Mouse (Mus musculus): ENCODE measurements around the gene Fam180a. TPM values are rescaled to one million over a fixed set of nuclear protein-coding genes. Genes with fewer than 3 reads are reported as not detected.
A peak's percentile ranks its signal among the peaks of the same experiment; 100 is the strongest.

The Fam180a gene
- polyA plus RNA-seq, 1 experiment from 2014 or later: not detected

- ATAC-seq (ENCODE audit: low FRiP score): peak; percentile 53; the same call in 1 of the 2 replicates
- Histone ChIP-seq H3K4me3 (ENCODE audit: low read depth, low read length) (no peak overlapping the region), H3K27me3 (ENCODE audit: control insufficient read depth, insufficient read depth, low read length) (no peaks in the 10 kb centered on the region), H3K27ac (ENCODE audit: low read depth, low read length) (no peak overlapping the region), H3K9me3 (ENCODE audit: control insufficient read depth, low read length) (no peaks in the 10 kb centered on the region), H3K36me3 (ENCODE audit: control insufficient read depth, insufficient read depth, low read length) (no peaks in the 10 kb centered on the region), H3K9ac (ENCODE audit: low read depth, low read length) (no peak overlapping the region), H3K4me1 (replicated peaks; ENCODE audit: control insufficient read depth, insufficient read depth, low read length) (0 out of 2 replicates have a peak, but pooled peaks cover 2% of the 10 kb centered on the region), H3K4me2 (replicated peaks; ENCODE audit: low read depth, low read length) (no peak overlapping the region)
- peak; percentile 8 for DNase-seq (ENCODE audit: low spot score)
- WGBS: 80% methylated on average over 11 of the region's 11 CpGs
Observed at GRCm38 (mm10) chr6:35288114-35288761, 37.7 kb downstream of the Fam180a start.

- Histone ChIP-seq H3K4me3 (ENCODE audit: low read depth, low read length) (no peak overlapping the region), H3K9me3 (ENCODE audit: control insufficient read depth, low read length) (no peaks in the 10 kb centered on the region), H3K4me2 (replicated peaks; ENCODE audit: low read depth, low read length) (no peak overlapping the region), H3K27ac (ENCODE audit: low read depth, low read length) (no peak overlapping the region), H3K4me1 (replicated peaks; ENCODE audit: control insufficient read depth, insufficient read depth, low read length) (no peaks in the 10 kb centered on the region), H3K9ac (ENCODE audit: low read depth, low read length) (no peak overlapping the region), H3K27me3 (ENCODE audit: control insufficient read depth, insufficient read depth, low read length) (no peaks in the 10 kb centered on the region), H3K36me3 (ENCODE audit: control insufficient read depth, insufficient read depth, low read length) (no peaks in the 10 kb centered on the region)
- 83% methylated on average over 10 of the region's 10 CpGs for WGBS
- DNase-seq (ENCODE audit: low spot score) (no peak), ATAC-seq (ENCODE audit: low FRiP score) (no peak)
Observed at GRCm38 (mm10) chr6:35279306-35279705, 46.6 kb downstream of the Fam180a start.

- no peaks in the 10 kb centered on the region for H3K4me1 ChIP-seq (replicated peaks; ENCODE audit: control insufficient read depth, insufficient read depth, low read length)
- H3K4me3 ChIP-seq (ENCODE audit: low read depth, low read length): no peak overlapping the region
- no peaks in the 10 kb centered on the region for H3K9me3 ChIP-seq (ENCODE audit: control insufficient read depth, low read length)
- H3K27me3 ChIP-seq (ENCODE audit: control insufficient read depth, insufficient read depth, low read length): no peaks in the 10 kb centered on the region
- H3K36me3 ChIP-seq (ENCODE audit: control insufficient read depth, insufficient read depth, low read length): no peaks in the 10 kb centered on the region
- no peak overlapping the region for H3K4me2 ChIP-seq (replicated peaks; ENCODE audit: low read depth, low read length)
- no peak for DNase-seq (ENCODE audit: low spot score)
- H3K9ac ChIP-seq (ENCODE audit: low read depth, low read length): no peak overlapping the region
- ATAC-seq (ENCODE audit: low FRiP score): no peak
- H3K27ac ChIP-seq (ENCODE audit: low read depth, low read length): no peak overlapping the region
- WGBS: 67% methylated on average over 10 of the region's 10 CpGs
Observed at GRCm38 (mm10) chr6:35277903-35278587, 47.9 kb downstream of the Fam180a start.

- DNase-seq (ENCODE audit: low spot score) (no peak), ATAC-seq (ENCODE audit: low FRiP score) (no peak)
- no peaks in the 10 kb centered on the region for H3K4me1 ChIP-seq (replicated peaks; ENCODE audit: control insufficient read depth, insufficient read depth, low read length)
- no peak overlapping the region for H3K27ac ChIP-seq (ENCODE audit: low read depth, low read length)
- H3K4me3 ChIP-seq (ENCODE audit: low read depth, low read length): no peak overlapping the region
- H3K9me3 ChIP-seq (ENCODE audit: control insufficient read depth, low read length): no peaks in the 10 kb centered on the region
- H3K9ac ChIP-seq (ENCODE audit: low read depth, low read length): no peak overlapping the region
- no peak overlapping the region for H3K4me2 ChIP-seq (replicated peaks; ENCODE audit: low read depth, low read length)
- no peaks in the 10 kb centered on the region for H3K27me3 ChIP-seq (ENCODE audit: control insufficient read depth, insufficient read depth, low read length)
- no peaks in the 10 kb centered on the region for H3K36me3 ChIP-seq (ENCODE audit: control insufficient read depth, insufficient read depth, low read length)
- WGBS: 78% methylated on average over 11 of the region's 11 CpGs
Observed at GRCm38 (mm10) chr6:35273391-35274082, 52.4 kb downstream of the Fam180a start.

DNA sequence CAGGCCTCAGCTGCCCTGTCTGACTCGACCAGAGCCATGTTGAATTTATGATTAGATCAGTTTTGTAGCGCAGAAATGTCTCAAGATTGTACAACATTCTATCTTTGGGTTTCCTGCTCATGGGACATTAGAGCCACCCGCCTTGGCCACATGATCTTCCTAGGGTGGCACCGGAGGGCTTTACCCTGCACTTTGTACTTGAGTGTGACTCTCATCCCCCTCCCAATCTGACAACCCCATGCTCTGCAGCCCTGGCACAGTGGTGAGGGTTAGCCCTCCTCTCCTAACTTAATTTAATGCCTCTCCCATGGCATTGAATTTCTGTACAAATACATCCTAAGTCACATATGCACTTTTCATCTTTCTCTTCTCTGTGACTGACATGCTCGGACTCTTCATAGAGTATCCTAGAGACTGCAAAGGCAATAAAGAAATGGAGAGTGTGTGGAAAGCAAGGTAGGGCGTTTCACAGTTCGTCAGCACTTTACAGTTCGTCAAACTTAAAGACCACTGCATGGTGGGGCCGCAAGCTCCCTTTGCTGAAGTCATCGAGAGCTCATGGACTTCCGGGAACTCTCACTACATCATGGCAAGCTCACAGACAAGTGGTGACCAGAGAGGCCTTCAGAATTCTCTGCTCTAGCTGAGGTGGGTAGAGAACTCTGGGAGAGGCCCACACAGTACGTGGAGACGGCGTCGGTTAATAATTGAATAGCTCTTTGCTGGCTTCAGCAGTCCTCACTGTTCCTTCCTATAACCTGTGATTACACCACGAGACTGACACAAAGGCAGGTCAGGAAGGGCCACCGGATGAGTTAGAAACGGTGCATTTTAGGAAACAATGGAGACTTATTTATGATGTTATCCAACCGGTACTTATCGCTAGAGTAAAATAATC lies 53.8 kb downstream of the Fam180a start:
- no peaks in the 10 kb centered on the region for H3K36me3 ChIP-seq (ENCODE audit: control insufficient read depth, insufficient read depth, low read length)
- ATAC-seq (ENCODE audit: low FRiP score): no peak
- H3K27me3 ChIP-seq (ENCODE audit: control insufficient read depth, insufficient read depth, low read length): no peaks in the 10 kb centered on the region
- no peak for DNase-seq (ENCODE audit: low spot score)
- H3K4me1 ChIP-seq (replicated peaks; ENCODE audit: control insufficient read depth, insufficient read depth, low read length): no peaks in the 10 kb centered on the region
- H3K9me3 ChIP-seq (ENCODE audit: control insufficient read depth, low read length): no peaks in the 10 kb centered on the region
- H3K27ac ChIP-seq (ENCODE audit: low read depth, low read length): no peak overlapping the region
- no peak overlapping the region for H3K4me3 ChIP-seq (ENCODE audit: low read depth, low read length)
- WGBS: 84% methylated on average over 20 of the region's 20 CpGs
- no peak overlapping the region for H3K9ac ChIP-seq (ENCODE audit: low read depth, low read length)
- no peak overlapping the region for H3K4me2 ChIP-seq (replicated peaks; ENCODE audit: low read depth, low read length)

DNA sequence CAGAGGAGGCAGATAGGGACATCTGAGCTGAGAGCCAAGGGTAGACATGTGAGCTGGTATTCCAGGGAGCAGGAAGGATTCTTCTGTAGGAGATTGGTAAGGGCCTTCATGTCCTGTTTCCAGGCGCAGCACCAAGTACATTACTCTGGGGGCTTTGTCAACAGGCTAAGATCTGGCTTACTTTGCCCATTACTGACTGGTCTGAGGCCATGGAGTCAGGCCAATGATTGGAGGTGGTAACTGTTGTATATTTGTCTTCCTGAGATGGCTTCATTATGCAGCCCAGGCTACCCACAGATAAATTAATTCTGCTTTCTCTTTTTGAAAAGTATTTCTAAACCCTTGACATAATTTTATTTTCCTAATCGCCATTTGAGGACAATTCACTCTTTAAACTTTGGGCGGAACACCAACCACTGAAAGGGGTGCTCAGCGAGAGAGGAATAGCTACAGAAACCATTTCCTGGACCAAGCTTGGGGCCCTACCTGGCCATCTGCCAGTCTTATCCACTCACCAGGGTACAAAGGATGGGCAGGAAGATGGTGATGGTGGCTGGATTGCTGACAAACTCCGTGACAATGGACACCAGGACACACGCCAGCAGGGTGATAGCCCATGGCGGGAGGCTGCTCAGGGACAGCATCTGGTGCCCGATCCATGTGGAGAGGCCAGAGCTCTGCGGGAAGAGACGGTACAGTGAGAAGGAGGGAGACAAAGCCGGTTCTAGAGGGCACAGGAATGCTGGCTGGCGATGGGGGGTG lies 54.7 kb downstream of the Fam180a start:
- WGBS: 94% methylated on average over 12 of the region's 12 CpGs
- no peak overlapping the region for H3K27ac ChIP-seq (ENCODE audit: low read depth, low read length)
- H3K4me1 ChIP-seq (replicated peaks; ENCODE audit: control insufficient read depth, insufficient read depth, low read length): no peaks in the 10 kb centered on the region
- ATAC-seq (ENCODE audit: low FRiP score) (no peak), DNase-seq (ENCODE audit: low spot score) (no peak)
- H3K36me3 ChIP-seq (ENCODE audit: control insufficient read depth, insufficient read depth, low read length): no peaks in the 10 kb centered on the region
- no peaks in the 10 kb centered on the region for H3K9me3 ChIP-seq (ENCODE audit: control insufficient read depth, low read length)
- no peak overlapping the region for H3K9ac ChIP-seq (ENCODE audit: low read depth, low read length)
- H3K4me2 ChIP-seq (replicated peaks; ENCODE audit: low read depth, low read length): no peak overlapping the region
- H3K27me3 ChIP-seq (ENCODE audit: control insufficient read depth, insufficient read depth, low read length): no peaks in the 10 kb centered on the region
- no peak overlapping the region for H3K4me3 ChIP-seq (ENCODE audit: low read depth, low read length)

- H3K36me3 ChIP-seq (ENCODE audit: control insufficient read depth, insufficient read depth, low read length): no peaks in the 10 kb centered on the region
- no peaks in the 10 kb centered on the region for H3K4me1 ChIP-seq (replicated peaks; ENCODE audit: control insufficient read depth, insufficient read depth, low read length)
- no peak overlapping the region for H3K27ac ChIP-seq (ENCODE audit: low read depth, low read length)
- WGBS: 79% methylated on average over 13 of the region's 13 CpGs
- ATAC-seq (ENCODE audit: low FRiP score) (no peak), DNase-seq (ENCODE audit: low spot score) (no peak)
- no peak overlapping the region for H3K4me2 ChIP-seq (replicated peaks; ENCODE audit: low read depth, low read length)
- H3K27me3 ChIP-seq (ENCODE audit: control insufficient read depth, insufficient read depth, low read length): no peaks in the 10 kb centered on the region
- H3K4me3 ChIP-seq (ENCODE audit: low read depth, low read length): no peak overlapping the region
- H3K9me3 ChIP-seq (ENCODE audit: control insufficient read depth, low read length): no peaks in the 10 kb centered on the region
- H3K9ac ChIP-seq (ENCODE audit: low read depth, low read length): no peak overlapping the region
Observed at GRCm38 (mm10) chr6:35269643-35270042, 56.3 kb downstream of the Fam180a start.

DNA sequence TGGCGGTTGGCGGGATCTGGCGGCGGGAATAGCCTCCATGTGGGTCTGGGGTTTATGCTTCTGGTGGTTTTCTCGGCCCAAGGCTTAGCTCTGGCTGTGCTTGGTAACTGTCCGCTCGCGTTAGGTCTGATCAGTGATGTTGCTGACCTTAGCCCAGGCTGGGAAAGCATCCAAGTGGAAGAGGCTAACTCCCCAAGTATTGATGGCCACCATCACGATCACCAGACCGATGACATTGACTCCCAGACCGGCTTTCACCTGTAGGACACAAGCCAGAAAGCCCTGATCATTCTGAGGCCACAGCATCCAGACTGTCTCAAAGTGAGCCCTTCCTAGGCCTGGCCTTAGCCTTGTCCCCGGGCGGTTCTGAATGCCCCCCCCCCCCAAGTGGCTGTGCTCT lies 57.2 kb downstream of the Fam180a start:
- Histone ChIP-seq H3K9ac (ENCODE audit: low read depth, low read length) (no peak overlapping the region), H3K4me2 (replicated peaks; ENCODE audit: low read depth, low read length) (no peak overlapping the region), H3K27ac (ENCODE audit: low read depth, low read length) (no peak overlapping the region), H3K36me3 (ENCODE audit: control insufficient read depth, insufficient read depth, low read length) (no peaks in the 10 kb centered on the region), H3K4me1 (replicated peaks; ENCODE audit: control insufficient read depth, insufficient read depth, low read length) (no peaks in the 10 kb centered on the region), H3K9me3 (ENCODE audit: control insufficient read depth, low read length) (no peaks in the 10 kb centered on the region), H3K4me3 (ENCODE audit: low read depth, low read length) (no peak overlapping the region), H3K27me3 (ENCODE audit: control insufficient read depth, insufficient read depth, low read length) (no peaks in the 10 kb centered on the region)
- WGBS: 96% methylated on average over 13 of the region's 13 CpGs
- ATAC-seq (ENCODE audit: low FRiP score) (no peak), DNase-seq (ENCODE audit: low spot score) (no peak)
